Mouse (Mus musculus) hematopoietic multipotent progenitor cell, adult 10-12 weeks (in vitro differentiated cells): Measurements from ENCODE around the gene 8030474K03Rik. TPM values are rescaled to one million over a fixed set of nuclear protein-coding genes. Genes with fewer than 3 reads are reported as not detected.

Source experiments
- polyA plus RNA-seq: library from polyadenylated mRNA; stranded (reverse); fragments of >175 nt; gene quantifications from 2 replicates; pipeline ENCODE4 v1.2.3, GENCODE M21; 2012; ENCODE audit warnings: low replicate concordance

The 8030474K03Rik gene
- not detected in 2 replicates for polyA plus RNA-seq

DNA sequence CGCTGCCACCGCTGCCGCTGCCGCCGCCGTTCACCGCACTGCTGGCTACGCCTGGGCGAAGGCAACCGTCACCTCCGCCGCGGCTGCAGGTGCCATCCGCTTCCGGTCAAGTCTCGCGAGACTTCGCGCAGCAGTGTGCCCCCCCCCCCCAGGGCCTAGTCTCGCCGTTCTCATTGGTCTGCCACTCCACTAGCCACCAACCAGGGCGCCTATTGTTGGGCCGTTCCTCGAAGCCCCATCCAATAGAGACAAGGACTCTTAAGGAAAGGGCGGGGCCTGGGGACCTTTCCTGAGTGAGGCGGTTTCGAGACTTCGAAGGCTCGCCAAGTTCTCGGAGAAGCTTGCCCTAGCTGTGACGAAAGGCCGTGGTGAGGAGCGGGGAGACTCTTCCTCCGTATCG lies at the start of gene 8030474K03Rik, which contains the start of gene Gm4779:
Gene 8030474K03Rik, plus strand, starts transcription at position 315 of the 400 bp plus-strand sequence.
Gene Gm4779, minus strand, starts transcription at position 82 of the 400 bp plus-strand sequence.

Other genes with a start within 250 kb of the 8030474K03Rik start
- 12.7 and 16.6 TPM in 2 replicates for gene Ogt, start 154.6 kb upstream of the 8030474K03Rik start, polyA plus RNA-seq
- 7.5 and 13.8 TPM in 2 replicates for gene Cxcr3, start 60.4 kb upstream of the 8030474K03Rik start, polyA plus RNA-seq
- not detected in 2 replicates for gene Gm4779, start 233 bp upstream of the 8030474K03Rik start, polyA plus RNA-seq
- 1.3 and 2.5 TPM in 2 replicates for gene Nhsl2, start 54.7 kb downstream of the 8030474K03Rik start, polyA plus RNA-seq